Mouse (Mus musculus) macrophage (primary cell): Measurements from ENCODE around the gene Fbxl19. TPM values are rescaled to one million over a fixed set of nuclear protein-coding genes. Genes with fewer than 3 reads are reported as not detected.

Experiments used
- H3K27ac ChIP-seq: fragments of 350-480 bp; formaldehyde crosslinking; 2 replicates; pipeline ENCODE4 v1.9.0; 2021
- H3K36me3 ChIP-seq: fragments of 350-480 bp; formaldehyde crosslinking; 2 replicates; pipeline ENCODE4 v1.9.0; 2021; ENCODE audit errors: inconsistent target
- H3K4me3 ChIP-seq: fragments of 350-480 bp; formaldehyde crosslinking; 2 replicates; pipeline ENCODE4 v1.9.0; 2021; ENCODE audit errors: inconsistent target
- H3K79me2 ChIP-seq: fragments of 350-480 bp; formaldehyde crosslinking; 2 replicates; pipeline ENCODE4 v1.9.0; 2021; ENCODE audit errors: inconsistent target
- WGBS: methylation state at CpG from one replicate; pipeline ENCODE4 v1.1.7; 2026; ENCODE audit warnings: inconsistent platforms; ENCODE audit not compliant: missing documents; 5-methylcytosine and 5-hydroxymethylcytosine counted together
- polyA plus RNA-seq: library from polyadenylated mRNA; stranded (reverse); fragments of 250-400 nt; gene quantifications from 3 replicates; pipeline ENCODE4 v1.2.4, GENCODE M21; 2018; ENCODE audit warnings: inconsistent platforms
- total RNA-seq, 78 experiments: library from RNA; depleted of rRNA; stranded (reverse); fragments of 250-400 nt; gene quantifications; 1 replicate in 9 of 78; 2 replicates in 24 of 78; 3 replicates in 43 of 78; 4 replicates in 2 of 78; pipeline ENCODE4 v1.2.4; 2018; ENCODE audit warnings: inconsistent platforms in 56 of 78

Gene Fbxl19
- total RNA-seq (2018; cell fraction: chromatin; rRNA removed): 10 to 100 TPM; 16.6 to 56.4 (median 42.0) TPM
- 10 to 100 TPM in 15 of 26 experiments, 1 to 10 TPM in 11; 6.9 to 16.6 (median 11.3) TPM for total RNA-seq (2018; cell fraction: cytosol; rRNA removed)
- total RNA-seq (2018; cell fraction: nucleus; rRNA removed): 10 to 100 TPM; 12.2 to 39.3 (median 27.5) TPM
- polyA plus RNA-seq: 4.9 to 11.8 TPM (median 5.8 TPM) in 3 replicates

GRCm38 (mm10) chr7:127744366-127745045 is at the start of gene Fbxl19:
TSS of gene Fbxl19 (plus strand) at chr7:127744543.
- H3K36me3 ChIP-seq: no peaks in the 10 kb centered on the region
- WGBS: 1% methylated on average over 23 of the region's 26 CpGs
- peak within 1 kb of the TSS; percentile 77 for H3K4me3 ChIP-seq
- H3K27ac ChIP-seq: peak within 1 kb of the TSS; percentile 77
- no peaks in the 10 kb centered on the region for H3K79me2 ChIP-seq

- no peak overlapping the region for H3K4me3 ChIP-seq
- WGBS: 84% methylated on average over 6 of the region's 6 CpGs
- no peaks in the 10 kb centered on the region for H3K79me2 ChIP-seq
- H3K36me3 ChIP-seq: no peaks in the 10 kb centered on the region
- H3K27ac ChIP-seq: no peak overlapping the region
Observed at GRCm38 (mm10) chr7:127698986-127699385, 45.4 kb upstream of the Fbxl19 start.

GRCm38 (mm10) chr7:127700712-127701331 is 43.5 kb upstream of the Fbxl19 start:
- Histone ChIP-seq H3K4me3 (no peak overlapping the region), H3K79me2 (no peaks in the 10 kb centered on the region), H3K27ac (no peak overlapping the region), H3K36me3 (peaks cover 4% of the 10 kb centered on the region; the same call in 1 of the 2 replicates)
- WGBS: 30% methylated on average over 3 of the region's 3 CpGs

DNA sequence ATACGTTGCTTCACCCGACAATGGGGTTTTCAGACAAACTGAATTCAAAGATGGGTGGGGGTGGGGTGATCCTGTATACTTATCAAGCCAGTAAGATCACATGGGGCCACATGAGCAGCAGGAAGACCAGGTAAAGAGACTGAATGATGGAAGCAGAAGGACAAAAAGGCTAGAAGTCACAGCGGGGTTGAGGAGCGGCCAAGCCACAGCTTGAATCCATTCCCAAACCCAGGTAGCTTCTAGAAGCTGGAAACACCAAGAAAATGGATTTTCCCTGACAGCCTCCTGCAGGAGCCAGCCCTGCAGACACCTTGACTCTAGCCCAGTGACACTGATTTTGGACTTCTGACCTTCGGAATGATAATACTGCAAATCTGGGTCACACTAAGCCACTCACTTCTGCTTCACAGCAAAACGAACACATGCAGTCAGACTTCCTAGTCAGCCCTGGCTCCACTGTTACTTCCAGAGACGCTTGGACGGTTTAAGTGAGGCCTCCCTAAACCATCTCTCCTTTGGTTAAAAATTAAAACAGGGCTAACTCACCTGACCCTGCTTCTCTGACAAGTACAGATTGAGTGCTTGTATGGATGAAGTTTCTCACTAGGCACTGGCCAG is 40.7 kb upstream of the Fbxl19 start:
- Histone ChIP-seq H3K36me3 (peaks cover 4% of the 10 kb centered on the region; the same call in 1 of the 2 replicates), H3K79me2 (no peaks in the 10 kb centered on the region), H3K4me3 (no peak overlapping the region), H3K27ac (no peak overlapping the region)
- 92% methylated on average over 8 of the region's 8 CpGs for WGBS

GRCm38 (mm10) chr7:127704598-127704997 is 39.7 kb upstream of the Fbxl19 start:
- WGBS: 93% methylated on average over 6 of the region's 6 CpGs
- Histone ChIP-seq H3K79me2 (no peaks in the 10 kb centered on the region), H3K4me3 (no peak overlapping the region), H3K36me3 (peaks cover 4% of the 10 kb centered on the region; the same call in 1 of the 2 replicates), H3K27ac (no peak overlapping the region)

DNA sequence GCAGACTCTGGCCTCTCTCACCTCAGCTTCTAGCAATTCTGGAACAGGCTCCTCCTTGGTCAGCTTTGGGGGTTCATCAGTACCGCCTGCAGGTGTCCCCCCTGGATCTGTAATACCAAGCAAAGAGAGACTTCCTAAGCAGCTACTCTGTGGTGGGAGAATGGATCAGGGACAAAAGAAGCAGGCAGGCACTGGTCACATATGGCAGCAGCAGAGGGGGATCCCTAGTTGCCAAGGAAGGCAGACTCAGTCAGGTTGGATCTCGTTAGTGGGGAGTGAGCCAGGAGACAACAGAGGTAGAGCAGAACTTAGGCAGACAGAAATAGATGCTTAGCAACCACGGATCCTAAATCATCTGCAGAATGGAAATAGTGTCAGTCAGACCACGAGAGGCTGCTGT is 38.6 kb upstream of the Fbxl19 start:
- WGBS: 83% methylated on average over 4 of the region's 4 CpGs
- H3K4me3 ChIP-seq: no peak overlapping the region
- H3K79me2 ChIP-seq: no peaks in the 10 kb centered on the region
- H3K36me3 ChIP-seq: peaks cover 4% of the 10 kb centered on the region; the same call in 1 of the 2 replicates
- H3K27ac ChIP-seq: no peak overlapping the region

DNA sequence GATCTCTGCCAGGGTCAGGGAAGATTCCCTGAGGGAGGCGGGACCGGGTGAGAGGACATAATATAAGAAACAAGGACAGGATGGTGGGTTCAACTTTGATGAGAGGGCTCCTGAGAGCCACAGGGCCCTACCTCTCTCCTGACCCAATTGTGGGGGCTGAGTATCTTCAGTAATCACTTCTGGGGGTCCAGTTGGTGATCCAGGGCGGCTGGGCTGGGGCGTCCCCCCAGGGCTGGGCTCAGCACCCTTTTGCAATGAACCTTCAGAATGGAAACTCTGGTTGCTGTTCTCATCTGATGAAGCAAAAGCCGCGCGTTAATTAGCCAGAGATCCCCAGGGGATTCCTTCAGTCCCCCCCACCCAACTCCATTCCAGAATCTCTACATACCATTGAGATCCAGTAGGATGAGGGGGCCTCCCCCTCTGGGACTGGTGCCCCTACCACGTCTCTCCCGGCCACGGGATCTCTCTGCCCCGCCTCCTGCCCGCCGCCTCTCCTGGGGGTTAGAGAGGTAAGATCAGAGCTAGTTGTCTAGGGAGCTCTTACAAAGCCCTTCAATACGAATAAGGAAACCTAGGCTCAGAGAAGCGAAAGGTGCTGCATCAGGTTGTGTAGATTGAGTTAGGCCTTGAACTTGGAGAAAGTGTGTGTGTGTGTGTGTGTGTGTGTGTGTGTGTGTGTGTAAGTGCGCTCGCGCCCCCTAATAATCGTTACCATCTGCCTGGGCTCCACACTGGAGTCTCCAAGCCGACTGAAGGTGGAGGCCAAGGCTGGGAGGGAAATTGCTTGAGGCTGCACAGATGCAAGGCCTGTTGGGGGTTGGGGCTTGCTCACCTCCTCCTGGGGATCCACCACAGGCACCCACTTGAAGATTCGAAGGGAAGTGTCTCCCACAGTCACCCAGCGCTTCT is 37.0 kb upstream of the Fbxl19 start:
- H3K4me3 ChIP-seq: peak overlapping the region; percentile 44
- no peak overlapping the region for H3K27ac ChIP-seq
- no peaks in the 10 kb centered on the region for H3K79me2 ChIP-seq
- 40% methylated on average over 20 of the region's 22 CpGs for WGBS
- H3K36me3 ChIP-seq: peaks cover 4% of the 10 kb centered on the region; the same call in 1 of the 2 replicates

- H3K79me2 ChIP-seq: no peaks in the 10 kb centered on the region
- no peak overlapping the region for H3K27ac ChIP-seq
- H3K36me3 ChIP-seq: peaks cover 4% of the 10 kb centered on the region; the same call in 1 of the 2 replicates
- WGBS: 2% methylated on average over 5 of the region's 5 CpGs
- H3K4me3 ChIP-seq: peak overlapping the region; percentile 44
Observed at GRCm38 (mm10) chr7:127707957-127708206, 36.5 kb upstream of the Fbxl19 start.

GRCm38 (mm10) chr7:127708207-127709078 is 35.9 kb upstream of the Fbxl19 start, which contains the start of gene Bcl7c:
TSS of gene Bcl7c (minus strand) at chr7:127708933.
- H3K79me2 ChIP-seq: no peaks in the 10 kb centered on the region
- H3K36me3 ChIP-seq: peaks cover 4% of the 10 kb centered on the region; the same call in 1 of the 2 replicates
- H3K27ac ChIP-seq: no peak within 1 kb of the TSS
- peak within 1 kb of the TSS; percentile 44 for H3K4me3 ChIP-seq
- 2% methylated on average over 86 of the region's 90 CpGs for WGBS

DNA sequence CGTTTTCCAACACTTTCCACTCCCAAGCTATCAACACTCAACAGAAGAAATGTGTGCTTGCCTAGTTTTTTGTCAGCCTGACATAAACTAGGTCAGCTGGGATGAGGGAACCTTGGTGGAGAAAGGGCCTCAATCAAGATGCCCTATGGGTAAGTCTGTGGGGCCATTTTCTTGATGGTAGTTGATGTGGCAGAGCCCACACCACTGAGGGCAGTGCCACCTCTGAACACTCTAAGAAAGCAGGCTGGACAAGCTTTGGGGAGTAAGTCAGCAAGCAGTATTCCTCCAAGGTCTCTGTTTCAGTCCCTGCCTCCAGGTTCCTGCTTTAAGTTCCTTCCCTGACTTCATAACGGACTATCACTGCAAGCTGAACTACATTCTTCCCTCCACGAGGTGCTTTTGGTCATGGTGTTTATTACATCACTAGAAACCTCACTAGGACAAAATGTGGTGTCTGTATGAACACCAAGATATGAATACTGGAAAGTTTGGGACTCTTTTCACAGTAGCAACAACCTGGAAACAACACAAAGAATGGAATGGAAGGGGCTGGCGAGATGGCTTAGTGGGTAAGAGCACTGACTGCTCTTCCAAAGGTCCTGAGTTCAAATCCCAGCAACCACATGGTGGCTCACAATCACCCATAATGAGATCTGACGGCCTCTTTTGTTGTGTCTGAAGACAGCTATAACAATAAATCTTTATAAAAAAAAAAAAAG is 34.9 kb upstream of the Fbxl19 start:
- no peak overlapping the region for H3K27ac ChIP-seq
- peaks cover 3% of the 10 kb centered on the region; the same call in 1 of the 2 replicates for H3K36me3 ChIP-seq
- WGBS: 58% methylated on average over 4 of the region's 5 CpGs
- no peaks in the 10 kb centered on the region for H3K79me2 ChIP-seq
- H3K4me3 ChIP-seq: peak overlapping the region; percentile 21; the same call in 1 of the 2 replicates

- H3K27ac ChIP-seq: no peak overlapping the region
Observed at GRCm38 (mm10) chr7:127711031-127711430, 33.3 kb upstream of the Fbxl19 start.

GRCm38 (mm10) chr7:127711456-127711855 is 32.9 kb upstream of the Fbxl19 start:
- H3K4me3 ChIP-seq: no peak overlapping the region
- no peak overlapping the region for H3K27ac ChIP-seq
- WGBS: 32% methylated on average over 3 of the region's 3 CpGs
- no peaks in the 10 kb centered on the region for H3K36me3 ChIP-seq
- H3K79me2 ChIP-seq: no peaks in the 10 kb centered on the region

More at GRCm38 (mm10) chr7:127711031-127711430, 33.3 kb upstream of the Fbxl19 start:
- Histone ChIP-seq H3K79me2 (no peaks in the 10 kb centered on the region), H3K36me3 (no peaks in the 10 kb centered on the region), H3K4me3 (no peak overlapping the region)
- WGBS: 97% methylated on average over 2 of the region's 3 CpGs
